28 mouse cellular contexts compared by ENCODE assay signal in the genomic region with DNA sequence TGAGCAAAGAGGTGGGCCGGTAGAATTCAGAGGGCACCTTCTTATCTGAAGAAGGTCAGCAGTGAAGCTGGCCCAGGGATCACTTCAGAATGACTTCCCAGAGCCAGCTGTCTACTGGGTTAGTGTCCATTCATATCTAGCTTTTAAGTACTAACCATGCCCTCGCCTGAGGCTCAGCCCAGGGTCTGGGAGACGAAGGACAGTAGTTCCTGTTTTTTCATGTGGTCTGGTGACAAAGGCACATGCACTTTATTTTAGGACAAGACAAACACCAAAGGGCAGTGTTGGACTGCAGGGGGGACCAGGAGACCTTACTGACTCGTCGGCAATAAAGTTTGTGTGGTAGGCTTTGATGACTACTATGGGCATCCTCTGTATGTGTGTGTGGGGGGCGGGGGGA.
DNase-seq lines count a peak whose midpoint lies in the region; ATAC-seq and TF ChIP-seq lines count a peak whose summit lies in the region.
"Had no signal": no experiment of that assay in that cellular context is flagged by ENCODE, and none has a peak within 500 bp of the region (broad histone marks: within the 10 kb centered on the region; RNA-seq: fewer than 3 reads in every experiment).

No protein-coding gene starts in this region.

- H3K36me3 ChIP-seq in hindbrain, embryonic 10.5 days = no peaks in the 10 kb centered on the region
- H3K36me3 ChIP-seq in hindbrain, postnatal 0 days (ENCODE audit: insufficient read depth, low read length) = no peaks in the 10 kb centered on the region
- no peaks in the 10 kb centered on the region for H3K36me3 ChIP-seq in embryonic facial prominence, embryonic 10.5 days (replicated peaks)
- H3K36me3 ChIP-seq: heart, embryonic 12.5 days; intestine, embryonic 15.5 days; liver, embryonic 15.5 days; lung, embryonic 15.5 days; midbrain, embryonic 13.5 days; neural tube, embryonic 15.5 days had no signal

- no peak for TF ChIP-seq CTCF in hindbrain, postnatal 0 days (IDR thresholded peaks at IDR 0.05; ENCODE audit: low read depth)

- peak overlapping the region; percentile 69; the same call in 1 of the 2 replicates for H3K27ac ChIP-seq in hindbrain, embryonic 10.5 days
- no peak overlapping the region for H3K27ac ChIP-seq in hindbrain, postnatal 0 days
- H3K27ac ChIP-seq in embryonic facial prominence, embryonic 10.5 days (replicated peaks) = peak overlapping the region; percentile 81
- H3K27ac ChIP-seq: hindbrain, embryonic 14.5 days; intestine, embryonic 15.5 days; left cerebral cortex, adult 2 months; liver, embryonic 15.5 days; midbrain, embryonic 13.5 days; neural tube, embryonic 15.5 days had no signal

- H3K4me3 ChIP-seq in hindbrain, embryonic 10.5 days = no peak overlapping the region
- H3K4me3 ChIP-seq in hindbrain, postnatal 0 days (ENCODE audit: low read length) = no peak overlapping the region
- no peak overlapping the region for H3K4me3 ChIP-seq in embryonic facial prominence, embryonic 10.5 days
- H3K4me3 ChIP-seq: heart, embryonic 12.5 days; intestine, embryonic 15.5 days; left cerebral cortex, adult 2 months; liver, embryonic 15.5 days; lung, embryonic 15.5 days; megakaryocyte, embryonic 14.5 days; midbrain, embryonic 13.5 days; neural tube, embryonic 15.5 days had no signal

- no peak overlapping the region for H3K9ac ChIP-seq in hindbrain, postnatal 0 days (replicated peaks; ENCODE audit: low read length)
- H3K9ac ChIP-seq: forebrain, postnatal 0 days; heart, embryonic 12.5 days; hindbrain, embryonic 14.5 days; intestine, embryonic 15.5 days; liver, embryonic 15.5 days; lung, embryonic 15.5 days; midbrain, embryonic 13.5 days; neural tube, embryonic 15.5 days had no signal

- H3K4me1 ChIP-seq in hindbrain, embryonic 10.5 days (replicated peaks) = peaks cover 17% of the 10 kb centered on the region
- no peaks in the 10 kb centered on the region for H3K4me1 ChIP-seq in hindbrain, postnatal 0 days (ENCODE audit: insufficient read depth, low read length)
- peaks cover 19% of the 10 kb centered on the region for H3K4me1 ChIP-seq in embryonic facial prominence, embryonic 10.5 days
- H3K4me1 ChIP-seq: liver, embryonic 15.5 days; megakaryocyte, embryonic 14.5 days; midbrain, embryonic 13.5 days had no signal

- ATAC-seq in hindbrain, postnatal 0 days = no peak
- peak; percentile 54 for ATAC-seq in granulocyte monocyte progenitor cell, adult 5-6 weeks (replicated peaks; ENCODE audit: poor library complexity, severe bottlenecking)
- ATAC-seq in megakaryocyte progenitor cell, adult 5-6 weeks (replicated peaks; ENCODE audit: poor library complexity) = 0 out of 2 replicates have a peak, but pooled peaks have one; percentile 54
- ATAC-seq: CD4-positive, CD25-positive, alpha-beta regulatory T cell, adult 4 months; intestine, embryonic 15.5 days; midbrain, embryonic 13.5 days had no signal

- peaks cover 3% of the 10 kb centered on the region; the same call in 1 of the 2 replicates for H3K9me3 ChIP-seq in hindbrain, embryonic 10.5 days
- H3K9me3 ChIP-seq in hindbrain, postnatal 0 days (ENCODE audit: low read length) = no peaks in the 10 kb centered on the region
- no peaks in the 10 kb centered on the region for H3K9me3 ChIP-seq in embryonic facial prominence, embryonic 10.5 days
- H3K9me3 ChIP-seq: intestine, embryonic 15.5 days; liver, embryonic 15.5 days; lung, embryonic 15.5 days; midbrain, embryonic 13.5 days; neural tube, embryonic 15.5 days had no signal

- DNase-seq in hindbrain, embryonic 10.5 days (ENCODE audit: low spot score) = no peak
- no peak for DNase-seq in hindbrain, postnatal 0 days (ENCODE audit: low spot score)
- no peak for DNase-seq in embryonic facial prominence, embryonic 10.5 days (ENCODE audit: low spot score)
- no peak for DNase-seq in thymus, adult 18-20 months
- no peak for DNase-seq in left cerebral cortex, adult 18-20 months (ENCODE audit: low spot score in 2 of 2)
- DNase-seq: cerebellum, adult 18-20 months; cerebellum, postnatal 14 days; forebrain, postnatal 0 days; heart, postnatal 4 days; kidney, adult 9 months; kidney, postnatal 14 days; layer of hippocampus, adult 9-11 months; lung, postnatal 36 days; retina, postnatal 1 day; right cerebral cortex, postnatal 14 days; thymus, postnatal 14 days had no signal

- 0 out of 2 replicates have a peak, but pooled peaks cover under 1% of the 10 kb centered on the region for H3K27me3 ChIP-seq in hindbrain, embryonic 10.5 days (ENCODE audit: insufficient read depth, poor library complexity, severe bottlenecking)
- no peaks in the 10 kb centered on the region for H3K27me3 ChIP-seq in hindbrain, postnatal 0 days (ENCODE audit: insufficient read depth, low read length)
- H3K27me3 ChIP-seq in embryonic facial prominence, embryonic 10.5 days (replicated peaks; ENCODE audit: low read depth, poor library complexity, severe bottlenecking) = no peaks in the 10 kb centered on the region
- H3K27me3 ChIP-seq: heart, embryonic 12.5 days; intestine, embryonic 15.5 days; liver, embryonic 15.5 days; lung, embryonic 15.5 days; megakaryocyte, embryonic 14.5 days; neural tube, embryonic 15.5 days had no signal

- no peak overlapping the region for H3K4me2 ChIP-seq in hindbrain, postnatal 0 days (ENCODE audit: low read depth, low read length)
- H3K4me2 ChIP-seq: heart, embryonic 12.5 days; hindbrain, embryonic 14.5 days; intestine, embryonic 15.5 days; liver, embryonic 15.5 days; lung, embryonic 15.5 days; midbrain, embryonic 13.5 days; neural tube, embryonic 15.5 days had no signal

- WGBS in hindbrain, embryonic 10.5 days = 86% methylated on average over 6 of the region's 6 CpGs
- WGBS in hindbrain, postnatal 0 days = 84% methylated on average over 6 of the region's 6 CpGs
- WGBS in embryonic facial prominence, embryonic 10.5 days = 84% methylated on average over 6 of the region's 6 CpGs
